Mouse (Mus musculus) Patski (cell line): ENCODE data around the gene Irf2. TPM values are rescaled to one million over a fixed set of nuclear protein-coding genes. Genes with fewer than 3 reads are reported as not detected.

Source experiments
- ATAC-seq: fragments of 100-300 bp; one replicate; pipeline ENCODE4 v1.8.0; 2021
- CTCF ChIA-PET: fragments of 350-600 bp; sonication (Branson Sonifier 250); formaldehyde crosslinking; loops from one replicate; lab custom pipeline; 2022; ENCODE audit warnings: inconsistent platforms; lab: Charles Lee
- POLR2A ChIA-PET: fragments of 350-600 bp; sonication (Branson Sonifier 250); formaldehyde crosslinking; loops from one replicate; lab custom pipeline; 2022; ENCODE audit warnings: antibody characterized with exemption, inconsistent platforms; lab: Charles Lee
- DNase-seq: peaks from one replicate; pipeline ENCODE4 v3.0.0-alpha.2; 2011; ENCODE audit warnings: low read depth, low spot score
- H3K27me3 ChIP-seq: fragments of 371-371 bp; one replicate; pipeline ENCODE4 v1.5.1; 2021
- CTCF ChIP-seq: fragments of 100-300 bp; IDR thresholded peaks from one replicate; pipeline ENCODE4 v1.5.1; 2021
- in situ Hi-C: fragments of 300-500 bp; cut with MboI; formaldehyde crosslinking; loops from 3 replicates; pipeline ENCODE4 v1.11.1; 2018; ENCODE audit warnings: low pct_unique_long_range_greater_than_20kb, mixed read lengths
- polyA plus RNA-seq: library from polyadenylated mRNA; unstranded; gene quantifications from one replicate; pipeline ENCODE4 v1.2.3, GENCODE M21; 2021

Gene Irf2
- polyA plus RNA-seq, 1 experiment from 2014 or later = 36.5 TPM

- no peak for TF ChIP-seq CTCF
- ChIA-PET POLR2A (no interaction called here), CTCF (no interaction called here)
- ATAC-seq (no peak), DNase-seq (no peak)
- no peaks in the 10 kb centered on the region for H3K27me3 ChIP-seq
- in situ Hi-C loops = no loop called here
Observed at GRCm38 (mm10) chr8:46769408-46770180, 30.1 kb downstream of the Irf2 start.

GRCm38 (mm10) chr8:46770905-46771516 lies 31.5 kb downstream of the Irf2 start:
- ChIA-PET CTCF (interaction anchor here (1.3 kb wide), 1 partner anchor 17 kb away, joined by 3 read pairs; no protein-coding TSS in a partner anchor), POLR2A (no interaction called here)
- H3K27me3 ChIP-seq = no peaks in the 10 kb centered on the region
- TF ChIP-seq CTCF = no peak
- in situ Hi-C loops = no loop called here
- no peak for DNase-seq
- ATAC-seq = no peak

DNA sequence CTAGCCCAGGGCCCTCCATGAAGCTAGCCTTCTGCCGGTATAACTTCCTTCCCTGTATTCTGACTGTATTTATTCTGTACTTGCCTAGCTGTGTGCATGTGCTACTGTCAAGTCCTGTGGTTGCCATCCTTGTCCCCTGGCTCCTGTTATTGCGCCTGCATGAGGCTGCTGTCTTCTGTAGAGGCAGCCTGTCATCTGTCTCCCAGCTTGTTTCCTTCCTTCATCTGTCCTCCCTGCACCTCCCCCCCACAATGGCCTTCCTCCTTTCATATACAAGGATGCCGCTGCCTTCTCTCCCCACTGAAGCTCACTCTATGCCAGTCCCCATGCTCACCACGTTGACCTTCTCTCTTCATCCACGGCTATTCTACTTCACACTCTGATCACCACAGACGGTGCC lies 33.3 kb downstream of the Irf2 start:
- DNase-seq (no peak), ATAC-seq (no peak)
- CTCF ChIA-PET = no interaction called here
- POLR2A ChIA-PET = no interaction called here
- TF ChIP-seq CTCF = no peak
- in situ Hi-C loops = no loop called here
- no peaks in the 10 kb centered on the region for H3K27me3 ChIP-seq

DNA sequence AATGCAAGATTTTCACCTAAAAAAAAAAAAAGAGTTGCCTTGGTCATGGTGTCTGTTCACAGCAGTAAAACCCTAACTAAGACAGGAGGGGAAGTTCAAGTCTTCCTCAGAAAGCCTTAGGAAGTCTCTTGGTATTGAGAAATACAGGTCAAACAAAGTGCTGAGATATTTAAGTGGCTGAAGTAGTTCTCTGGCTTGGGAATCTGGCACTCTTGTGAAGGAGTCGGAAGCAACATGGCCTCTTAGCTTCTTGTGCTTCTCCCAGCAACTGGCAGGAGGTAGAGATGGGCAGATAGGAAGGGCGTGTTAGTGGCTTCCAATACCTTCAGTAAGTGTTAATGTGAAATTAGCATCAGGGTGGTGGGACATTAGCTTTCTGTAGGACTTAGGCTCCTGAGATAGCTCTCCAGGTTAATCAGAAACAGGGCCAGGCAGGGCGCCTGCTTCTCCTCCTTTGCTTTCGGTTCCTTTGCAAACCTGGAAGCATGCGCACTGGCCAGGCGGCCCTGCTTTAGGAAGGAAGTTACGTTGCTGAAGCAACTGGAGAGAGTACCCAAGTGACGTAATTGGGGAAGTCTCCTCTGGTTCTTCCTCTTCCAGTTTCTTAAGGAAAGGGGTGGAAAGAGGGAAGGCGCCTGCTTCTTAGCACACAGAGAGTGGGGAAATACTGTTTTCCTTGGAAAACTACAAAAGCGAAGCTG lies 38.4 kb downstream of the Irf2 start:
- CTCF ChIA-PET = interaction anchor here (0.8 kb wide), 1 partner anchor 15 kb away, joined by 4 read pairs; no protein-coding TSS in a partner anchor

DNA sequence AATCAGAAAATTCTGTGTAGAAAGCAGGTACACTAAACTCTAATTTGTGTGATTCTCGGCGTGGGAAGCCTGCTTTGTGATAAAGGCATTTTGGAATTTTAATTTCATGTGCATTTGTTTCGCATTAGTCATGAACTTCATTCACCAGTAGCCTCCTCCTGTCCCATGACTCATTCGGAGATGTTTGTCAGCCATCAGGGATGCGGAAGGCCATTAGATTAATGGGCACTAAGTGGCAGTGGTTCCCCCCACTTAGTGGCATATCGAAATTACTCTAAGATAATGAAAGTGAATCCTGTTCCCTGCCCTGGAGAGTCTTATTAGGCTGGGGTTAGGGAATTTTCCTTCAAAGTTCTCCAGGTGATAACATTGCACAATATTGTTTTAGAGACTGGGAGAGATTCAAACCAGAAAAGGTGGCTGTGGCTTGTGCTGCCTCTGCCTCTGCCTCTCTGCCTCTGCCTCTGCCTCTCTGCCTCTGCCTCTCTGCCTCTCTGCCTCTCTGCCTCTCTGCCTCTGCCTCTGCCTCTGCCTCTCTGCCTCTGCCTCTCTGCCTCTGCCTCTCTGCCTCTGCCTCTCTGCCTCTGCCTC lies 41.6 kb downstream of the Irf2 start:
- in situ Hi-C loops = no loop called here
- ChIA-PET CTCF (no interaction called here), POLR2A (no interaction called here)
- no peak for TF ChIP-seq CTCF
- peak; percentile 97 for ATAC-seq
- DNase-seq = peak; percentile 57
- H3K27me3 ChIP-seq = no peaks in the 10 kb centered on the region

More for the DNA sequence above, 38.4 kb downstream of the Irf2 start:
- H3K27me3 ChIP-seq = no peaks in the 10 kb centered on the region
- ATAC-seq (no peak), DNase-seq (no peak)
- in situ Hi-C loops = no loop called here
- no peak for TF ChIP-seq CTCF
- POLR2A ChIA-PET = no interaction called here

DNA sequence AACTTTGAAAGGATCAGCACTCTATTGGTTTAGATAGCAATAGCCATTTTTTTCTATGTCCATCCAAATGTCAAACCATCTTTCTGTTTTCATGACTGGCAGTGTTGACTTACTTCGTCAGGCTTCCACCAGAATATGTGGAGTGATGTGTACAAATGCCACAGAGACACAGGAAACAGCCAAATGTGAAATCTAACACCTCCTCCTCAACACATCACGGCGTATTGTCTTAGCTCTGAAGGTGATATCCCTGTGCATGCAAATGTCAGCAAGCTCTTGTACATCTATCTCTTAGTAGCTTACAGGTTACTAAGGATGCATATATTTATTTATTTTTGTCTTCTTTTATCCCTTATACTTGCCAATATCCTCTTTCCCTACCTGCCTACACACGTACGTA lies 42.7 kb downstream of the Irf2 start:
- DNase-seq (no peak), ATAC-seq (no peak)
- no peaks in the 10 kb centered on the region for H3K27me3 ChIP-seq
- TF ChIP-seq CTCF = no peak
- in situ Hi-C loops = no loop called here
- ChIA-PET CTCF (no interaction called here), POLR2A (no interaction called here)

- CTCF ChIA-PET = no interaction called here
- no peak for ATAC-seq
- POLR2A ChIA-PET = no interaction called here
- no peak for TF ChIP-seq CTCF
- in situ Hi-C loops = no loop called here
- DNase-seq = no peak
- H3K27me3 ChIP-seq = no peaks in the 10 kb centered on the region
Observed at GRCm38 (mm10) chr8:46785070-46785469, 45.5 kb downstream of the Irf2 start.

- H3K27me3 ChIP-seq = no peaks in the 10 kb centered on the region
- CTCF ChIA-PET = interaction anchor here (1.9 kb wide), 1 partner anchor 150 kb away, joined by 3 read pairs; no protein-coding TSS in a partner anchor
- POLR2A ChIA-PET = no interaction called here
- DNase-seq (no peak), ATAC-seq (no peak)
- in situ Hi-C loops = no loop called here
- TF ChIP-seq CTCF = no peak
Observed at GRCm38 (mm10) chr8:46785926-46786325, 46.4 kb downstream of the Irf2 start.

- DNase-seq (no peak), ATAC-seq (no peak)
- POLR2A ChIA-PET = no interaction called here
- no peak for TF ChIP-seq CTCF
- CTCF ChIA-PET = interaction anchor here (1.1 to 1.3 kb wide), 2 partner anchors 9 to 47 kb away, joined by 3 read pairs; no protein-coding TSS in a partner anchor
- no peaks in the 10 kb centered on the region for H3K27me3 ChIP-seq
- in situ Hi-C loops = no loop called here
Observed at GRCm38 (mm10) chr8:46789091-46789881, 49.8 kb downstream of the Irf2 start.
